Mouse (Mus musculus): Measurements from ENCODE around the gene Slc22a1.

GRCm38 (mm10) chr17:12710050-12710780 is 34.6 kb upstream of the Slc22a1 start:
- TF ChIP-seq POLR2A (IDR thresholded peaks at IDR 0.05; ENCODE audit: insufficient read depth, low read depth, low read length) (no peak), CTCF (IDR thresholded peaks at IDR 0.05) (no peak), EP300 (IDR thresholded peaks at IDR 0.05; ENCODE audit: insufficient read depth, low read depth, low read length) (no peak)
